Mouse (Mus musculus): ENCODE measurements around the gene Atp9a.

- TF ChIP-seq CTCF (IDR thresholded peaks at IDR 0.05; ENCODE audit: low read depth) (no peak), EP300 (optimal IDR thresholded peaks at IDR 0.05) (no peak)
Observed at GRCm38 (mm10) chr2:168765696-168766537, 23.7 kb upstream of the Atp9a start.

Measured in stomach, postnatal 0 days (tissue).